Mouse (Mus musculus) heart, adult 2 months (tissue): Measurements from ENCODE around the gene Kmt5a.

Experiments
- CTCF ChIP-seq: fragments of 200-600 bp; IDR thresholded peaks from 2 replicates; pipeline ENCODE4 v1.8.1; 2022; ENCODE audit warnings: antibody characterized with exemption, mild to moderate bottlenecking, moderate library complexity
- EP300 ChIP-seq: fragments of 200-500 bp; IDR thresholded peaks from 2 replicates; pipeline ENCODE4 v1.6.1; 2011; ENCODE audit warnings: low read depth, low read length, control low read depth; ENCODE audit not compliant: insufficient read depth
- POLR2A ChIP-seq: fragments of 200-500 bp; IDR thresholded peaks from 2 replicates; pipeline ENCODE4 v1.6.1; 2011; ENCODE audit warnings: mild to moderate bottlenecking, low read depth, low read length, control low read depth; ENCODE audit not compliant: insufficient read depth

DNA sequence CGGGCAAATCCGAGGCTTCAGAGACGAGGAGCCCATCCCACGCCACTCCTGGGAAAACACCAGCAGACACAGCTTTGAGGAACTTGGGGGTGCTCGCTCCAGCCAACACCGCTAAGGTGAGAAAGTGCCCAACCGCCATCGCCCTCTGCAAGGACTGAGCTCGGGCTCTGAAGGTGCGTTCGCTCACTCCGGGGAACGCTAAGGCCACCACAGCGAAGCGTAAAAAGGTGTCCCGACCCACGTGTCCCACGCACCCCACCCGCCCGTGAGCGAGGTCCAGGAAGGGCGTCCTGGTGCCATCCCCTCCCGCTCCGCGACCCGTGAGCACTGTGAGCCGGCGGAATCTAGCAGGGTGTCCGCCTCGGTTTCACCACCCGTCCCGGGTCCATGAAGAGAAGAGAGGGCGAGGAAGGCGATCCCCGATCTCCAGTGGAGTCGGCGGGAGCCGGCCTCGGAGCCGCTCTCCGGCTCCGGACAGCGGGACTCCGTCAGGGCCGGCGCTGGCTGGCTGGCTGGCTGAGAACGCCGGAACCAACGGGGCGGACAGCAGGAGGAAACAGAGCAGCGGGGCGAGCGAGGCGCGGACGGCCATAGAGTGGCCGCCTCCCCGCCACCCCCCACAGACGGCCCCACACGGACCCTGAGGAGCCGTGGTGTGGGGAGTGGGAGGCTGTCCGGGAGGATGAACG is 14.9 kb upstream of the Kmt5a start:
- TF ChIP-seq CTCF (no peak), POLR2A (no peak), EP300 (no peak)
